Mouse (Mus musculus): ENCODE measurements at regions not wholly inside any gene's neighbourhood (a gene's known extent, or its start where the extent isn't known, plus 50 kb on each side); places are given as distances from the start of the nearest gene placed in this dataset.

DNA sequence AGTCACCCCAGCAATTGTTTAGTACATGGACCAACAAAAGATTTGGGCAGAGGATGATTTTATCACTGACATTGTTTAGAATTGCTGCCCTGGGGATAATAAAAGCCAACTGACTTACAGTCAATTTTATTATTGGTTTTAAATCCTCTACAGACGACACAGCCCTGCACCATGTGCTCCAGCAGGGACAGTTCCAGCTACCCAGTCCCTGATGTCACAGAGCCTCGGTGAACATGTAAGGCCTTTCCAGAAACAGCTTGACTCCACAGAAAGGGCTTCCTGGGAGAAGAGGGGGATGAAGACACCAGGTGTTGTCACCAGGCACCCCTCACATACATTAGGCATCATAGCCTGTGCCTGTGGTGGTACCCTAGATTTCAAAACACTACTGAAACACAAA is 447.0 kb upstream of the Smim15 start:
- H3K36me3 ChIP-seq: no peaks in the 10 kb centered on the region
- no peaks in the 10 kb centered on the region for H3K27me3 ChIP-seq
- no peak overlapping the region for H3K27ac ChIP-seq
- ATAC-seq (replicated peaks; ENCODE audit: insufficient number of reproducible peaks, insufficient read depth, low FRiP score, low read depth): no peak
- no peak overlapping the region for H3K4me2 ChIP-seq
- H3K9me3 ChIP-seq (replicated peaks): no peaks in the 10 kb centered on the region
- H3K4me1 ChIP-seq (replicated peaks): peaks cover 13% of the 10 kb centered on the region
- WGBS: 68% methylated on average over 2 of the region's 2 CpGs
- H3K4me3 ChIP-seq: no peak overlapping the region
- H3K9ac ChIP-seq: no peak overlapping the region

DNA sequence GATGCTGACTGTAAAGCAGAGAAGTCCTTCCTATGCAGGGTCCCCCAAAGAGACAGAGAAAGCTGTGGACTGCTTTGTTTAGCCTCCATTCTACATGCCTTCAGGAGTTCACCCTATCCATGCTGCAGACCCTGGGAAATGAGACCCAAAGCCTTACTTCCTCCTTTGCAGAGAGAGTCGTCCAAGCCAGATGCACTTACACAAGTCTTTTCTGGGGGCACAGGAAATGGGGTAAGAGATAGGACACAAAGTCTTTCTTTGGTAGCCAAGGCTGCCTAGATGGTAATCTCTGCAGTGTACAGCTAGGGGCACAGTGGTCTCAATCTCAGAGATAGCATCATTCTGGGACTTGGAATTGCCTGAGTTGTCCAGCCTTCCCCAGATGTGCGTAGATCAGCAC is 448.1 kb upstream of the Smim15 start:
- H3K4me3 ChIP-seq: no peak overlapping the region
- H3K36me3 ChIP-seq: no peaks in the 10 kb centered on the region
- no peak overlapping the region for H3K27ac ChIP-seq
- peaks cover 13% of the 10 kb centered on the region for H3K4me1 ChIP-seq (replicated peaks)
- 57% methylated on average over 2 of the region's 2 CpGs for WGBS
- no peak overlapping the region for H3K4me2 ChIP-seq
- no peak overlapping the region for H3K9ac ChIP-seq
- no peak for ATAC-seq (replicated peaks; ENCODE audit: insufficient number of reproducible peaks, insufficient read depth, low FRiP score, low read depth)
- no peaks in the 10 kb centered on the region for H3K9me3 ChIP-seq (replicated peaks)
- H3K27me3 ChIP-seq: no peaks in the 10 kb centered on the region

DNA sequence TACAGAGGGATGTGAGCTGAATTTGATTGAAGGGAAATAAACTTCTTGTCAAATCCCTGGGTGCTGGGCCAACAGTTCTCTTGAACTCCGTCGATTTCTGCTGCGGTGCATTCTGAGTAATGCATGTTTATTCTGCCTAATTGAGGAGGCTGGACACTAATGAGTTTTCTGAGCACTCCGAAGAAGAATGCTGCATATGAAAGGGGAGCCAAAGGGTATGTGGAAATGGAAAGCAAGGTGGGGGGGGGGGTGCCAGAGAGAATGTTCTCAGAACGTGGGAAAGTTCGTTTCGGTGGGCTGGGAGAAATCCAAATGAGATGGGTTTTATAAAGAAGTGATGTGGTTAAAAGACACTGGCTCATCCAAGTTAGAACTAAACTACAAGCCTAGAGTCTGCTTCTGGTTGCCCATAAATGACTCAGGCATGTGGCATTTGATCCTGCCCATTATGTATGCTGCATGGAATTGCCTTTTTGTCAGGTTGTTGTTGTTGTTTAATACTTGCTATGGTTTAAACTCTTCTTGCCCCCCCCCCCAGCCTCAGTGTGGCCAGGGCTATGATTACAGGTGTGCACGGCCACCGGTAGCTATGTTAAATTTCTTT is 455.7 kb upstream of the Smim15 start:
- ATAC-seq (replicated peaks; ENCODE audit: insufficient number of reproducible peaks, insufficient read depth, low FRiP score, low read depth): no peak
- Histone ChIP-seq H3K4me2 (no peak overlapping the region), H3K27ac (no peak overlapping the region), H3K4me3 (no peak overlapping the region), H3K36me3 (no peaks in the 10 kb centered on the region), H3K9me3 (replicated peaks) (no peaks in the 10 kb centered on the region), H3K4me1 (replicated peaks) (no peaks in the 10 kb centered on the region), H3K9ac (no peak overlapping the region), H3K27me3 (no peaks in the 10 kb centered on the region)
- 74% methylated on average over 9 of the region's 9 CpGs for WGBS

DNA sequence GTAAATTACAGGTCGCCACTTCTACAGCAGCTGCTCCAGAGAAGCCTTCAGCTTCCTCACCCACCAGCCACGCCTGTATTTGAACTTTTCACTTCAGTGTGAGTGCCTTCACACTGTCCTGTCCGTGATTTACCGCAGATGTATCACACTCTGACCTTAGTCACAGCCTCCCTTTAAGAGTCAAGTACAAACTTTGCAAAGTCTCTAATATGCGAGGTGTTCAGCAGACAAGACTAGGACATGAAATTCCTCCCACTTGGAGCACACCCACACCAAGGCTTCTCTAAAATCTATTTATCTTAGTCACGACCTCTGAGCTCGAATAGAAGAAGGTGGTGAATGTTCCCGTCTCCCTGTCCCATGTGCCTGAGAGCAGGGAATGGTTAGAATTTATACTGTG is 456.6 kb upstream of the Smim15 start:
- no peak overlapping the region for H3K27ac ChIP-seq
- H3K27me3 ChIP-seq: no peaks in the 10 kb centered on the region
- no peaks in the 10 kb centered on the region for H3K9me3 ChIP-seq (replicated peaks)
- H3K4me2 ChIP-seq: no peak overlapping the region
- no peak overlapping the region for H3K4me3 ChIP-seq
- H3K4me1 ChIP-seq (replicated peaks): no peaks in the 10 kb centered on the region
- H3K9ac ChIP-seq: no peak overlapping the region
- H3K36me3 ChIP-seq: no peaks in the 10 kb centered on the region
- WGBS: 53% methylated on average over 8 of the region's 8 CpGs
- ATAC-seq (replicated peaks; ENCODE audit: insufficient number of reproducible peaks, insufficient read depth, low FRiP score, low read depth): no peak

DNA sequence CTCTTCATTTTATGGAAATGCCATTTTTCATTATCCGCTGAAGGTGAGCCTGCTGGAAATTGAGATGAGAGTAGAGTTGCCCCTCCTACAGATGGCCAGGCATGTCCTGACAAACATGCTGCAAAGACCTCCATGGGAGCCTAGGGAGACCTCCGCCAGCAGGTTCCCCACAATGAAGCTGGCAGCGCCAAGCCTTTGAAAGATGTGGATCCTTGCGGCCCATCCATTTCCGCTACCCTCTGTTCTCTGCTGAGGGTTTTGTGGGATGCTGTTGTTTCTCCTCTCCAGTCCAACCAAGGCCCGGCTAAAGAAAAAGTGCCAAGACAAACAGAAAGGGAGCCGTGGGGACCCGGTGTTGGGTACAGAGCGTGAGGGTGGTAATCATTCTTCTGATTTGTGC is 458.3 kb upstream of the Smim15 start:
- Histone ChIP-seq H3K36me3 (no peaks in the 10 kb centered on the region), H3K4me1 (replicated peaks) (no peaks in the 10 kb centered on the region), H3K9me3 (replicated peaks) (no peaks in the 10 kb centered on the region), H3K27me3 (no peaks in the 10 kb centered on the region), H3K4me2 (no peak overlapping the region), H3K4me3 (no peak overlapping the region), H3K27ac (no peak overlapping the region), H3K9ac (no peak overlapping the region)
- 80% methylated on average over 9 of the region's 9 CpGs for WGBS
- no peak for ATAC-seq (replicated peaks; ENCODE audit: insufficient number of reproducible peaks, insufficient read depth, low FRiP score, low read depth)

DNA sequence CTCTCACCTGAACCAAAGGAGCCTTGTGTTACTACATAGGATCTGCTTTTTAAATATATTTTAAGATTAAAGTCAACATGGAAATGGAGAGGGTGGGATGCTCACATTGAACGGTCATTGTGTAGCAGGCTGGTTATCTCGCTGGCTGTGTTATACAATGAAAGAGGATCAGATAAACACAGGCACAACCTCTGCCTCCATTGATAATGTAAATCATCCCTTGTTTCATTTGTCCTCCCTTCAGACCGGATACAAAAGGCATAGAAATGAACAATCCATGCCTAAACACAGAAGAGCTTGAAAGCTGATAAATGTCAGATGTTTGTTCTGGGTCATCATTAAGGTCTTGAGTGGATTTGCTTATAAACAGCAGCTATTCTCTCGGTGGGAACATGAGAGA is 458.9 kb upstream of the Smim15 start:
- no peak overlapping the region for H3K4me2 ChIP-seq
- WGBS: 47% methylated on average over 4 of the region's 4 CpGs

DNA sequence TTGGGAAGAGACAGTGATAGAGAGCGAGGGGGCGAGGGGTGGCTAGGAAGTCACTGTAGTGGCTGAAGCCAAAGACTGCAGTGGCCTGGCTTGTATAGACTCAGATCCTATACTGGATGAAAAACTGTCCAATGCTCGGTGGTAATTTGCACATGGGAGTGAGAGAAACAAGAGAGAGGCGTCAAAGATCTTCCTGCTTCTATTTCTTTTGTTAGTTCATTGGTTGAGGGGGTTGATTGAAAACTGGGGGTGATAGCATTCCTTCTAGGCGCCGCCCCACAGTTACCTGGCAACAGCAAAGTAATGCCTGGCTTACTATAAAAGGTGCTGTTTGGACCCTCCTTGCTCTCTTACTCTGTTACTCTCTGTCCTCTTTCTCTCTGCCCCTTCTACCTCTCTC is 465.3 kb upstream of the Smim15 start:
- 0 out of 2 replicates have a peak, but pooled peaks cover 3% of the 10 kb centered on the region for H3K27me3 ChIP-seq
- peaks cover 10% of the 10 kb centered on the region for H3K4me1 ChIP-seq (replicated peaks)
- H3K4me3 ChIP-seq: no peak overlapping the region
- ATAC-seq (replicated peaks; ENCODE audit: insufficient number of reproducible peaks, insufficient read depth, low FRiP score, low read depth): no peak
- no peak overlapping the region for H3K27ac ChIP-seq
- WGBS: 93% methylated on average over 6 of the region's 6 CpGs
- H3K36me3 ChIP-seq: no peaks in the 10 kb centered on the region
- no peak overlapping the region for H3K4me2 ChIP-seq
- H3K9ac ChIP-seq: no peak overlapping the region
- H3K9me3 ChIP-seq (replicated peaks): no peaks in the 10 kb centered on the region

More for the DNA sequence above, 458.9 kb upstream of the Smim15 start:
- Histone ChIP-seq H3K4me1 (replicated peaks) (no peaks in the 10 kb centered on the region), H3K9ac (no peak overlapping the region), H3K4me3 (no peak overlapping the region), H3K36me3 (no peaks in the 10 kb centered on the region), H3K27ac (no peak overlapping the region), H3K9me3 (replicated peaks) (no peaks in the 10 kb centered on the region), H3K27me3 (no peaks in the 10 kb centered on the region)
- no peak for ATAC-seq (replicated peaks; ENCODE audit: insufficient number of reproducible peaks, insufficient read depth, low FRiP score, low read depth)

DNA sequence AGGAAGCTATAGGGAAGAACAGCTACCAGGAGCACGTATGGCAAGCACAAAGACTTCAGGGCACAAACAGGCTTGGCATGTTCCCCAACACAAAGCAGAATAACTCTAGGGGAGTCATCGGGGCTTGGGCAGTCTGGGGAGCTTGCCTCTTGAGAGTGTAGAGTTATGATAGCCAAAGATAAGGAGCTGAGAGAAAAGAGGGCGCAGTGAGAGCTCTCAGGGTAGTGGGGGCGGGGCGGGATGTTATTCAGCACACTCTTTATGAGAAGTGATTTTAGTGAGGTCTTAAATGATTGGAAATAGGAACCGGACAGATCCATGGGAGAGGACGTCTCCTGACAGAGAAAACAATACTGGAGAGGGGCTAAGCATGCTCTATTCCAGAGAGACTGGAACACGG is 466.4 kb upstream of the Smim15 start:
- no peaks in the 10 kb centered on the region for H3K9me3 ChIP-seq (replicated peaks)
- no peak overlapping the region for H3K4me2 ChIP-seq
- no peak overlapping the region for H3K9ac ChIP-seq
- H3K27ac ChIP-seq: no peak overlapping the region
- H3K4me3 ChIP-seq: no peak overlapping the region
- 0 out of 2 replicates have a peak, but pooled peaks cover 4% of the 10 kb centered on the region for H3K27me3 ChIP-seq
- no peaks in the 10 kb centered on the region for H3K36me3 ChIP-seq
- WGBS: 58% methylated on average over 8 of the region's 8 CpGs
- H3K4me1 ChIP-seq (replicated peaks): peaks cover 10% of the 10 kb centered on the region
- no peak for ATAC-seq (replicated peaks; ENCODE audit: insufficient number of reproducible peaks, insufficient read depth, low FRiP score, low read depth)

DNA sequence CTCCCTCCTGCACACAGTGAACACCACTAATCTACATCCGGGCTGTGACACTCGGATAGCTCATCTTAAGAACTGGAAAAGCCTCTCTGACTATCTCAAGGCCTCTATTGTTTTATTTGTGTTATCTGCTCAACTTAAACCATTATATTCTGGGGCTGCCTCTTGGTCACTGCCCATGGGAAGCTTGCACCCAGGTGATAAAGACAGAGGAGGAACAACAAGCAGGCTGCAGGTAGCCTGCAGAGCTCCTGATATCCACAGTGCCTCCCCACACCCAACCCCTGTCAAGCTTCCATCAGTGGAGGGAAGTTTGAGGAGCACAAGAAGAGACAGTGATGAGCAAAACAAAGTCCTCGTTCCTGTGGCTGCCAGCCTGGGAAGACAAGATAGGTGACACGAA is 467.0 kb upstream of the Smim15 start:
- no peak overlapping the region for H3K4me3 ChIP-seq
- H3K27me3 ChIP-seq: 0 out of 2 replicates have a peak, but pooled peaks cover 4% of the 10 kb centered on the region
- peaks cover 10% of the 10 kb centered on the region for H3K4me1 ChIP-seq (replicated peaks)
- 48% methylated on average over 4 of the region's 4 CpGs for whole genome bisulfite sequencing
- no peaks in the 10 kb centered on the region for H3K9me3 ChIP-seq (replicated peaks)
- no peaks in the 10 kb centered on the region for H3K36me3 ChIP-seq
- ATAC-seq (replicated peaks; ENCODE audit: insufficient number of reproducible peaks, insufficient read depth, low FRiP score, low read depth): no peak
- H3K9ac ChIP-seq: no peak overlapping the region
- no peak overlapping the region for H3K4me2 ChIP-seq
- H3K27ac ChIP-seq: no peak overlapping the region

DNA sequence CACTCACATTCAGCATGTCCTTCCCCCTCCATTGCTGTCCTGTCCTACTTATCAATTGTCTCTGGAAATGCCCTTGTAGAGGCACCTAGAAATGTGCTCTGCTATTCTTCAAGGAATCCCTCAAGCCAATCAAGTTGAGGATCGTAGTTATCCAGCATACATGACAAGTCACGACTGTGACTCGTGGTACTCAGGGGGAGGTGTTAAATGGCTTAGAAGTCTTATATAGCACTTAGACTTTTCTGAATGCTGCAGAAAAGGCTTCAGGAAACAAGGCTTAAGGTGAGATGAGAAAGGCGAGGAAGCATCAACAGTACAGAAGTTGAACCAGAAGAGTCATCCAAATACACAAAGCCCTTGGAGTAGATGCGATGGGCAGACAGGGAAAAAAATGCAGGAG is 467.5 kb upstream of the Smim15 start:
- 73% methylated on average over 5 of the region's 5 CpGs for WGBS
- H3K4me3 ChIP-seq: no peak overlapping the region
- H3K9ac ChIP-seq: no peak overlapping the region
- H3K4me2 ChIP-seq: no peak overlapping the region
- peaks cover 10% of the 10 kb centered on the region for H3K4me1 ChIP-seq (replicated peaks)
- ATAC-seq (replicated peaks; ENCODE audit: insufficient number of reproducible peaks, insufficient read depth, low FRiP score, low read depth): no peak
- no peak overlapping the region for H3K27ac ChIP-seq
- H3K27me3 ChIP-seq: 0 out of 2 replicates have a peak, but pooled peaks cover 4% of the 10 kb centered on the region
- H3K9me3 ChIP-seq (replicated peaks): no peaks in the 10 kb centered on the region
- H3K36me3 ChIP-seq: no peaks in the 10 kb centered on the region

DNA sequence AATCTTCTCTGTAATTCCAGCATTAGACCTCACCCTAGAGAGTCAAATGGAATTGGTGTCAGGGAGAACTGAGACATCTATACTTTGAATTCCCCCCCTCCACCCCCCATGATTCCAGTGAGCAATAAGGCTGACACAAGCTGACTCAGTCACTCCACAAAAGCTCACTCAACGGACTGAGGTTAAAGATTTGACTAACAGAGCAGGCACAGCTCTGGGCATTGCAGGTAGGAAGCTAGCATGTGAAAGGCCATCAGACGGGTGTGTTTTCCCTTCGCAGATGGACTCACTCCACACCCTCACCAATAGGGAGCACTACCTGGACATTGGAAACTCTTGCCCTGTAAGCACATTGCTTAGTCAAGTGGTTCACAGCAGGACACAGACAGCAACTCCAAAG is 469.2 kb upstream of the Smim15 start:
- no peak overlapping the region for H3K9ac ChIP-seq
- no peak for ATAC-seq (replicated peaks; ENCODE audit: insufficient number of reproducible peaks, insufficient read depth, low FRiP score, low read depth)
- no peak overlapping the region for H3K4me3 ChIP-seq
- peaks cover 10% of the 10 kb centered on the region for H3K4me1 ChIP-seq (replicated peaks)
- no peaks in the 10 kb centered on the region for H3K36me3 ChIP-seq
- H3K27me3 ChIP-seq: 0 out of 2 replicates have a peak, but pooled peaks cover 4% of the 10 kb centered on the region
- no peak overlapping the region for H3K4me2 ChIP-seq
- 78% methylated on average over 3 of the region's 3 CpGs for WGBS
- no peak overlapping the region for H3K27ac ChIP-seq
- no peaks in the 10 kb centered on the region for H3K9me3 ChIP-seq (replicated peaks)

DNA sequence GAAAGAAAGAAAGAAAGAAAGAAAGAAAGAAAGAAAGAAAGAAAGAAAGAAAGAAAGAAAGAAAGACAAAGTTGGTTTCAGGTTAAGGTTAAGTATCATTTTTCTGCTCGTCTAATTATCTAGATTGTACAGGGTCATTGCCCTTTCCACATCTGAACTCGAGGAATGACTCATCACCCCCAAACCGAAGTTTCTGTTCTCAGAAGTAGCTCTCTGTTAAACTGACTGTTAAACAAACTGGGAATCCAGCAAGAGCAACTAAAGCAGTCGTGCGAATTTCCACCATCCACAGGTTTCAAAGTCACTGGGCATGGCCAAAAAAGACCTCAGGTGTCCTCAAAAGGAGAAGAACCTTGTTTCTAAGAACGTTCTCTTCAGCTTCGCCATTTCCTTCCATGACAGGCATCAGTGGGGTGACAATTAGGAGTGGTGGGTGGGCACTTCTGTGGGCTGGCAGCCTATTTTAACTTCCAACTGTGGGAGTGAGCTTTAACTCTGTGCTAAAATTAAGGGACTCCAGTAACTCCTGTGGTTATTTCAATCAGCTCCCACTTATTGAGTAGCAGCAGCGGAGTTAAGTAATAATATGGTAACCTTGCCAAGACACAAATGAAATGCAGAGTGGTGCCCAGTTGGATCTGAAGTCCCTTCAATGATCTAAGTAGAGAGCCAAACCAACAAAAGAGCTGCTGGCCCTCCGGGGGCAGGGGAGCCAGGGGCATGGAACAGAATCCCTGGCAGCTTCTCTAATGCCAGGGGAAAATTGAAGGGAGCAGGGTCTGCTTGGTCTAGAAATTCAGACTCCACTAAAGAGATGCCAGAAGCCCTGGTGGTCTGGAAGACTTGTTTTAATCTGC is 470.5 kb upstream of the Smim15 start:
- Histone ChIP-seq H3K27me3 (0 out of 2 replicates have a peak, but pooled peaks cover 4% of the 10 kb centered on the region), H3K9me3 (replicated peaks) (no peaks in the 10 kb centered on the region), H3K4me1 (replicated peaks) (peaks cover 10% of the 10 kb centered on the region), H3K4me2 (no peak overlapping the region), H3K27ac (no peak overlapping the region), H3K9ac (no peak overlapping the region), H3K36me3 (no peaks in the 10 kb centered on the region), H3K4me3 (no peak overlapping the region)
- no peak for ATAC-seq (replicated peaks; ENCODE audit: insufficient number of reproducible peaks, insufficient read depth, low FRiP score, low read depth)
- 71% methylated on average over 9 of the region's 9 CpGs for WGBS
